Mouse (Mus musculus) thymus, adult 18-20 months (tissue): Measurements from ENCODE around the gene Lpar5.

Experiments
- DNase-seq, 2 experiments: peaks; one replicate each; pipeline ENCODE4 v3.0.0; 2022; ENCODE audit warnings: mixed read lengths in 2 of 2

Lpar5 gene

DNA sequence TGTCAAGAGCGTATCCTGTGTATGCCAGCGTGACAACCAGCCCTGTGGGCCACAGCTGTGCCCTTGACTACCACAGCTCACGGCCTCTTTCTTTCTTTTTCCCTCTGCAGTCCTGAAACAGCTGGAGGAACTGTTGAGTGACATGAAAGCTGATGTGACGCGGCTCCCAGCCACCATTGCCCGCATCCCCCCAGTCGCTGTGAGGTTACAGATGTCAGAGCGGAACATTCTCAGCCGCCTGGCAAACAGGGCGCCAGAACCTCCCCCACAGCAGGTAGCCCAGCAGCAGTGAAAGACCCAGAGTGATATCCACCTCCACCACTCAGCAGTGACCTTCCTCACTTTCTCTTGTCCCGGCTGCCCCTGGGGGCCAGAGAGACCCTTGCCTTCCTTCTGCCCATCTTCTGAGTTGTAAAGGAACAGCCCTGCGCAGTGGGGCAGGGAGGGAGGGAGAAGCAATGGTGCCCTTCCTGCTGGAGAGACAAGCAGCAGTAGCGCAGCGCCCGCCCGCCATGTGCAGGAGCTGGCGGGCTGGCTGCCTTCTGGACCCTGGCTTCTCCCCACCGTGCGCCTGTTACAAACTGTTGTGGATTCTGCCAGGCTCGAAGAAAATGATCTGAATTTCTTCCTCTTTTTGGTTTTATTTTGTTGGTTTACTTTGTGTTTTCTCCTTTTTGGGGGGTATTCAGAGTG, 62.1 kb downstream of the Lpar5 start:
- DNase-seq, result peak in 1 of 2 experiments; percentile 40

- peak; percentile 71 to 82 for DNase-seq
Observed at GRCm38 (mm10) chr6:125131302-125132156, 63.8 kb downstream of the Lpar5 start, which contains the start of gene Nop2. TSS of gene Nop2 (plus strand) at chr6:125131909.
